Mouse (Mus musculus): Measurements from ENCODE around the gene Mrnip.

Mrnip gene

DNA sequence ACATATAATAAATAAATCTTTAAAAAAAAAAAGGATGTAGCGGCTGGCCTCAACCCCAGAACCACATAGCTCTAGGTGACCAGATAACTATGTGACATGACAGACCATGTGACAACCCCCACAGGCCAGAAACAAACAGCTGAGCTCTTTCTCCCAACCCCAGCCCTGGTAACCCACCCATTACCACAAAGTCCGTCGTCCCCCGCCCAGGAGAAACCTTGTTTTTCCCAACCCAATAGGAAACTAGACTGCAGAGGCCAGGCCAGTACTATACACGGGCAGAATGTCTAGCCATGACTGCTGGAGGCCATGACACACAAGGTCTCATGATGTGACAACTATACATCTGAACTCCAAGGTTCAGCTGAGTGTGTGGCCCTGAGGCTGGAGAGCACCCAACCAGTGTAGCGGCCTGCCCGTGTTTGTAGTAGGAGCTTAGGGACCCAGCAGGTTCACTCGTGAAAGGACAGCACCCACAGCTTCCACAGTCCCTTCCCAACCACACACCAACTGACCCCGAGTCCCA, 29.1 kb downstream of the Mrnip start:
- DNase-seq (ENCODE audit: low spot score) = no peak

DNA sequence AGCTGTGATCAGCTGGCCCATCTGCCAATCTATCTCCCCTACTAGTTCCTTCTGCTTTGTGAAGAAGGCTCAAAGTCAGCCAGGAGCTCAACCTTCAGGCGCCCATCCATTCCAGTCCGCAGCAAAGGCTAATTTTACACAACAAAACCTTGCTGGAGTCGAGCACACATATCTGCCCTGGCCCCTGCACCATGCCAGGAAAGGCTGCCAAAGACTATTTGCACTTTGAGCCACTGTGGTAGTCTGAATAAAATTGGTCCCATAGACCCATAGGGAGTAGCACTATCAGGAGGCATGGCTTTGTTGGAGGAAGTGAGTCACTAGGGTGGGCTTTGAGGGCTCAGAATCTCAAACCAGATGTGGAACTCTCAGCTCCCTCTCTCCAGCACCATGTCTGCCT, 31.2 kb downstream of the Mrnip start:
- DNase-seq (ENCODE audit: low spot score) = no peak

DNA sequence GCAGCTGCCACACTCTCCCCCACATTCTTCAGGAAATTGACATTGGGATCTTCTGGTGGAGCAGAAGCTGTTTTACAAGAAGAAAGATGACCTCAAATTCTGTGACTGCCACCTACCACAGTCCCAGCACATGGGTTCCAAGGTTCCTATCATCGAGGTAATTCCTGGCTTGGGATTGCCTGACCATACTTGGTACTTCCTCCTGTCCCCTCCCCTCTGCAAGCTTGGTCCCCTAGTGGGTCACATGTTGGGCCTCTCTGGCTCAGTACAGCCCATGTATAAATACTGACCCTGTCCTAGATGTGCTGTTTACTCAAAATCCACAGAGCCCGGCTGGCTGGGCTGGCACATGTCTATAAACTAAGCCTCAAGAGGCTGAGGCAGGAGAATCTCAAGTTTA, 31.8 kb downstream of the Mrnip start:
- DNase-seq (ENCODE audit: low spot score) = no peak

DNA sequence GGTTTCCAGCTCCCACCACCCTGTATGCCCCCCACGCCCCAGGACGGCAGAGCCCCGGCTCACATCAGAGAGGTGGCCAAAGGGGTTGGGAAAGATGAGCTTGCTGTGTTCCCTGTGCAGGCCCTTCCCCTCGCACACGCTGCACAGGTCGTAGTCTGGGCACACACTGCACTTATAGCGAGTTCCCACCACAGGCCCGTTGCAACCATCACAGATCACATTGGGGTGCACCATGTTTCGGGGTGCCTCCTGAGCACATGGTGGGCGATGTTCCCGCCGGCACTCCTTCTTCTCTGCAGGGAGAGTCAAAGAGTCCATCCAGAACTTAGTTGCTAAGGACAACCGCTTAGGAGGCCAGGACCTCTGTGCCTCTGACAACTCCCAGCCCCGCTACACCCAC, 33.1 kb downstream of the Mrnip start:
- DNase-seq (ENCODE audit: low spot score) = no peak

DNA sequence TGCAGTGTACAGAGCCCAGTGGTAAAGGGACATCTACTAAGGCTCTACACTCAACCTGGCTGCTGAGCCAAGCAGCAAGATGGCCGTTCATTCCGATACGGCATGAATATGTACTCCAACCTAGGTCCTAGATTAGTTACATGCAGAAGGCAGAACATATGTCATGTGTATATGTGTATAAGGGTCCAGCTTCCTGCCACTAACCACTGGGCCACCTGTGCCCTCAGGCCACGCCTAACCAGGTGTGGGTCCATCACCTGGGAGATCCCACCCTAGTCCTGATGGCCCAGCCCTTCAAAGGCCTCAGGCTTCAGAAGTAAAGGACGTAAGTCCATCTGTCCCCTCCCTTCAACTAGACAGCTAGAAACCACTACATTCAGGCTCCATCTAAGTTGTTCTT, 33.8 kb downstream of the Mrnip start:
- DNase-seq (ENCODE audit: low spot score) = no peak

DNA sequence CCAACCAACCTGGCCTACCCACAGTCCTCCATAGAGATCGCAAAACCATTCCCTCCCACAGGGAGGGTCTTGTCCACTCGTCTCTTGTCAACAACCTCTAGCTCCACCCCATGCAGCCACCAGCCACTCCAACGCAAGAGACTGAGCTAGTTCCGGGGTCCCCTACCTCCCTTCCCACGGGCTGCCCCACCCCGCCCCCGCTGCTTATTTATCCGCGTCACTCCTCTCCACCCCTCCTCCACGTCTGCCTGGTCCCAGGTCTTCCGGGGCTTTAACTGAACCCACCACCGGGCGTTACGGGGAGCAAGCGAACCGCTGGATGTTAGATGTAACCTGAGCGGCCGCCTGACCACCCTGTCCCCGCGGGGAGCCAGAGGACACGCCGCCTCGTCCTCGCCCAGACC, 35.9 kb downstream of the Mrnip start:
- DNase-seq (ENCODE audit: low spot score) = peak; percentile 82

DNA sequence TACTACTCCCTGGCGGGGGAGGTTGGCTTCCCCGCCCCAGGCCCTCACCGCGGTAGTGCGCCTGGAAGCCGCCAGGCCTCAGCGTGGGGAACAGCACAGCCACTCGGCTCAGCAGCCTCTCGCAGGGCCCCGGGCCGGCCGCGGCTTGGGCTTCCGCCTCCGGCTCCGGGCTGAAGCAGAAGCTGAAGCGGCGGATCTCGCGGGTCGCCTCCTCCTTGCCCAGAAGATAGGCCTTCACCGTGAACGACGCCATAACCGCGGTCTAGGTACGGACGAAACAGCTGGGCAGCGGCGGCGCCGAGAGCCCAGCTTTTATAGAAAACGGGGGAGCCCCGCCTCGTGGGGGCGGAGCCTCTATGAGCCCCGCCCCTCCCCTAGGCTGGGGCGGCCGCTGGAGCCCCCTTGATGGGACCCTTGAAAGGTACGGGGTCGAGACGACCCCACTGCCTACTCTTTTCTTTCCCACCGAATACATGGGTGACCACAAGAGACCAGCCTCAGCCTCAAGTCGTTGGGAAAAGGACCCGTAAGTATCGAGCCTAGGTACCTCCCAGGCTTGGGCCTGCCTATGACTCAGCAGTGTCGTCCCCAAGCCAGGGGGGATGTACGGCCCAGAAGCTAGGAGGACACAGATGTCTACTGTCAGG, 36.4 kb downstream of the Mrnip start, which contains the start of the genes Sqstm1 and Mgat4b:
Gene Sqstm1 (minus strand): TSS at position 323 of the 647 bp plus-strand sequence.
Gene Mgat4b (plus strand): TSS at position 386 of the 647 bp plus-strand sequence.
- peak; percentile 77 for DNase-seq (ENCODE audit: low spot score)

DNA sequence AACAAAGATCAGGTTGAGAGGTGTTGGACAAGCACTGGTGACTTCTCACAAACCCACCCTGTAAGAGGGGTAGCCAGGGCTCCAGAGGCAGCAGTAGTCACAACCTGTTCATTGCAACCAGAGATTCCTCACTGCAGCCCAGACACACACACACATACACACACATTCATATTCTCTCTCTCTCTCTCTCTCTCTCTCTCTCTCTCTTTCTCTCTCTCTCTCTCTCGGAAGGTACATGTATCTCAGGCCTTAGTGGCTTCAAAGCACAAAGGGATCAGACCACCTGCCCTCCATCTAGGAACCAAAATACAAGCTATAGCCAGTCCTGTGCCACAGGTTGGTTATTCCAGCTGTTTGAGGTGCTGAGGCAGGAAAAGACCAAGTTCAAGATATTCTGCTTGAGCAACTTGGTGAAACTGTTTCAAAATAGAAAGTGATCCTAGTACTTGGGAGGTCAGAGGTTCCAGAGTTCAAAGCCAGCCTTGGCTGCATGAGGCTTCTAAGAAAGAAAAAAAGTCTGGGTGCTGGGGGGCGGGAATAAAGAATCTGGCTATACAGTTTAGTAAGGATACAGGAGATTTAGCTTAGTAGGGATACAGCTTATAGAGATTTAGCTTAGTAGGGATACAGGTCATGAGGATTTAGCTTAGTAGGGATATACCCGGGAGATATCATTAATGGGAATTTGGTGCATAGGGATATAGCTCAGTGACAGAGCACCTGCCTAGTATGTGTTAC, 37.2 kb downstream of the Mrnip start:
- DNase-seq (ENCODE audit: low spot score) = no peak

DNA sequence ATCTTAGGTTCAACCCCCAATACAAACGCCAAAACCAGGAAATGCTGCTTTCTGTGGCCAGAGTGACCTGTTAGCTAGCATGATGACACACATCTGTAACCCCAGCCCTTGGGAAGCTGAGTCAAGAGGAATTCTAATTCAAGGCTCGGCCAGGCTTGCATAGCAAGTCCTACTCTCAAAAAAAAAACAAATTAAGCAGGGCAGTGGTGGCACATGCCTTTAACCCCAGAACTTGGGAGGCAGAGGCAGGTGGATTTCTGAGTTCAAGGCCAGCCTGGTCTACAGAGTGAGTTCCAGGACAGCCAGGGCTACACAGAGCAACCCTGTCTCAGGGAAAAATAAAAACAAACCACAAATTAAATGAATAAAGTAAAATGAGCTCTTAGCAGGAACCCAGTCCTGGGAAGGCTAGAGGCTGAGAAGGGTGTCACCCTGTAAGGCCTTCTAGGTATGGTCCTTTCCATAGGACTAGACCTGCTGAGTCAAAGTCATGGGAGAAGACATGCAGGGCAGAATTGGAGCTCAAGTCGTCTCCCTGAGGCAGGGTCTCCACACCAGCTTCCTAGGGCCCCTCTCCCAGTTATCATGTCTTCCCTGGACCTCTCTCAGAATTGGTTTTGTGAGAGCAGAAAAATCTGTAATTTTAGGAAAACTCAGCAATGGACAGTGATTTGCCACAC, 38.0 kb downstream of the Mrnip start:
- DNase-seq (ENCODE audit: low spot score) = no peak

DNA sequence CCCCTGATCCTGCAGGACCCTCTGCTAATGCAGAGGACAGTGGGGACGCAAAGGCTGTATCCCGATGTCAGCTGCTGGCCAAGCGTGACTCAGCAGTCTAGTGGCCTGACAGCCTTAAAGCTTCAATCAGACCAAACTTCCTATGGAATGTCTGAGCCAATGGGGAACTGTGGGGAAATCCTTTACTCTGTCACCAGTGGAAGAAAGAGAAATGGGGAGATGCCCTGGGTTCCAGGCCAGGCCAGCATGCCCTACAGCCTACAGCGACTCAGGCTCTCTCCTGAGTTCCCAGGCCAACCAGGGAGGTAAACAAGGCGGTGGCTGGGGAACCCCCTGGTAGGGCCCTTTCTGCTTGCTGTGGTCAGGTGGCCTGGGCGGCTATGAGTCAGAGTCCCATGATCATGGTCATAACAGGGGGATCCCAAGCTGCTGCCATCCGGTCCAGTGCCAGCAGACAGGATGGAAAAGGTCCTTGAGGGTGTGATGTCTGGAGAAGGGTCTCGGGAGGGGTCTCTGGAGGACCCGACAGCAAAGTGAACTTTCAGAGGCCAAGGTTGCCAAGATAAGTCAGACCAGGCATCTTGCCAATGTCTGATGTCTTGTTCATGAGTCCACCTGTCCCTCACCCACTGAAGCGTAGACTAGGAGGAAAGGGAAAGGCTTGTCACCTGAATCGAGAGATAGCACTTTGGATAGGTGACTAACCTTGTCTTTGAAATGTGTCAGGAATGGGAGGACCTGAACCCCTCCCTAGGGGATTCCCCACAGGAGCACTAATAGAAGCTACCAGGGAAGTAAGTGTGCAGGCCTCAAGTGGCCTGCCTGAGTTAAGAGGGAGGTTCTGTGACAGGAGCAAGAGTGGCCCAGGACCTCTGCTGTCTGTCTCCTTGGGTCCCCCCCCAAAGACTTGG, 38.9 kb downstream of the Mrnip start:
- DNase-seq (ENCODE audit: low spot score) = no peak

DNA sequence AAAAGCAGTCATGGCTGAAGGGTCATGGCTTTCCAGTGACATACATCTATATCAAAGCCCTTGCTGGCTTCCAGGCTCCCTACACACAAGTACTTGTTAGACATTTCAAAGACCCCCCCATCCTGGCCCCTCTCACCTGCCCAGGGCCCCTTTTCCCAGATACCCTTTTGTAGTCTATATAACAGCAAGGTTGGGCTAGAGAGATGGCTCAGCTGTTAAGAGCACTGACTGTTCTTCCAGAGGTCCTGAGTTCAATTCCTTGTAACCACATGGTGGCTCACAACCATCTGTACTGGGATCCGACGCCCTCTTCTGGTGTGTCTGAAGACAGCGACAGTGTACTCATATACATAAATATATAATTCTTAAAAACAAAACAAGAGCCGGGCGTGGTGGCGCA, 40.4 kb downstream of the Mrnip start:
- no peak for DNase-seq (ENCODE audit: low spot score)

DNA sequence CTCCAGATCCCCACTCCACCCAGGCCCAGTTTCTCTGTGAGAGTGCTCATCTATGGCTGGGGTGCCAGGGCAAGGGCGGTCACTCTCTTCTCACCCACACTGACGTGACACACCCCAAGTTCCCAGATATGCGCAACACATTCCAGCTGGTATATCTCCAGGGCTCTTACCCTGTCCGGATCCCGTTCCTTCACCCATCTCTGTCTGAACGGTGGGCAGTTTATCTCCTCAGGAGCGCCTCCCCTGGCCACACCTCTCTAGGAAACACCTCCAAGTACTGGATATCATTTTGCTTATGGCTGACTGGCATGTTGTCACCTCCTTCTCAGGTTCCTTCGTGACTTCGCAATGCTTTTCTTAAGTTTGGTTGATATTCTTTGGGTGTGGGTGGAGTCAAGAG, 41.4 kb downstream of the Mrnip start:
- no peak for DNase-seq (ENCODE audit: low spot score)

DNA sequence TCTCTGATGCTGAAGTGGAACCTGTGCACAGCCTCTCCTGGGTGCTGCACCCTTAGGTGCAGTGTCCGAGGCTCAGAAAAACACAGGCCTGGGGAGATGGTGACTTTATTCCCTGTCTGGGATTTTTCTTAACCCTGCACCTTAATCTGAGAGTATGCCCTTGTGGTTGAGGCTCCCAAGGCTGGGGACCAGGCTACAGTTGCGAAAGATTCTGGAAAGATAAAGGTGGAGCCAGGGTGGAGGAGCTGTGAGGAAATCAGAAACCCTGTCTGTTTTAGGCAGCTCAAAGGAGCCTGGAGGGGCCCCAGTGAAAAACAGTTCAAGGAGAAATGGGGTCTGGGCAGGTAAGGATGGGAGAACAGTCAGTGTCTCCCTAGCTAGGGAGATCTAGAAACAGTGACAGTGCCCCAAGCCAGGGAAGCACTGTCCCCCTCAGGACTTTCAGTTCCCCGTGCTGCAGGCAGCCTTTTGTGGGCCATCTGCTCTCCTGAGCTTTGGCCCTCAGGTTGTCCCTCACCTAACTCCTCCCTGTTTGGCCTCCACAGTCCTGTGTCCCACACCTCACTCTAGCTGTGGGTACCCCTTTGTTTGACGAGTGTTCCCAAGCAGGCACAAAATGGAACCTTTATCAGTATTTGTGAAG, 42.6 kb downstream of the Mrnip start:
- no peak for DNase-seq (ENCODE audit: low spot score)

DNA sequence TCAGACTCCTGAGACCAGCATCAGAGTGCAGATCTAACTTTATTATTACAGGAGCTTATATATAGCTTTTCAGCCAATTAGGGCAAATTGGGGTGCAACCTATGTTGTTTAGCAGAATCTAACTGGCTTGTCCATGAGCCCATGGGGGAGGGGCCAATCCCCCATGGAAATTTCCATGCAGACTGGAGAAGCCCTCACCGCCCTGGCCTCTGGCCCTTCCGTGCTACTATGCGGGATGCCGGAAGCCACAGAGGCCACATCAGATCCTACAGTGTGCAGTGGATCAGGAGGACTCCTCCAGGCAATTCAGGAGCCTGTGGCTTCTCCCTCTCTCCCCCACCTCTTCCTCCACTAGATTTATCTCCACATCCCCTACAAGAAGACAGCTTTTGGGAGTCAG, 43.6 kb downstream of the Mrnip start:
- DNase-seq (ENCODE audit: low spot score) = no peak

DNA sequence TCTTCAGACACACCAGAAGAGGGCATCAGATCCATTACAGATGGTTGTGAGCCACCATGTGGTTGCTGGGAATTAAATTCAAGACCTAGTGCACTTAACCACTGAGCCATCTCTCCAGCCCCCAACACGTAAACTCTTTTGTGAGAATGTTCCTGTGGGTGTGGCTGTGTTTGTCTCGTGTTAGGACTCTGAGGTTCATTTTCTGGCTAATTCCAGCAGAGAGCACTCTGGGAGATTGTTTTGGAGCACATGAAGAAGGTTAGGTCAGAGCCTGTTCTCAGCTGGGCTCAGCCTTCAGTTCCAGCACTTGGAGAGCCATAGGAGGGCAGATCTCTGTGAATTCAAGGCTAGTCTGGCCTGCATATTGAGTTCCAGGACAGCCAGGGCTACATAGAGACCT, 45.6 kb downstream of the Mrnip start:
- DNase-seq (ENCODE audit: low spot score) = no peak

DNA sequence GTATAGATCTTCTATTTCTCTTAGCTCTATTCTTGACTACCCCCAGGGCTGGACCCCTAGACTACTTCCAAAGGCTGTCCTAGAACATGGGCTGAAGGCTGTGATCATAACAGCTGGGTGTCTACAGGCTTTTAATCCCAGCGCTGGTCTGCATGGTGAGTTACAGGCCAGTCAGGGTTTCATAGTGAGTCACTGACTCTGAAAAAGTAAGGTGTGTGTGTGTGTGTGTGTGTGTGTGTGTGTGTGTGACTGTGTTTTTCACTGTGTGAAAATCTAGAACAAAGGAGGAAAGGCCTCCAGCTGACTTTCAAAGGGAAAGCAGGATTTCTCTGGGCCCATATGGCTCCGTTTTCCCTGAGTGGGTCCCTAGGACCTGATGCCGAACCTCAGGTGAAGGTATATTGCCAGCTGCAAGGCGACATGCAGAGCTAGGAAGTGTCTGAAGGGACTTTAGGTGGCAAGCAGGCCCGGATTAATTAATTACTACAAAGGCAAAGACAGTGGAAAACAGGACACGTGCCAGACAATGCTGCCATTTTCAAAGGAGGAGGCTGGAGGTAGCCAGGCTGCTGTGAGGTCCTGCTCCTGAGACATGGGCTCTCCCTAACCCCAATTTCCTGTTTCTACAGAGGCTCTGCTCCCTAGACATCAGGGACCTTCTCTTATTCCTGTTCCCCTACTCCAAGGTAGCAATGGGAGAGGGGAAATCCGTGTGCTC, 48.5 kb downstream of the Mrnip start:
- no peak for DNase-seq (ENCODE audit: low spot score)

DNA sequence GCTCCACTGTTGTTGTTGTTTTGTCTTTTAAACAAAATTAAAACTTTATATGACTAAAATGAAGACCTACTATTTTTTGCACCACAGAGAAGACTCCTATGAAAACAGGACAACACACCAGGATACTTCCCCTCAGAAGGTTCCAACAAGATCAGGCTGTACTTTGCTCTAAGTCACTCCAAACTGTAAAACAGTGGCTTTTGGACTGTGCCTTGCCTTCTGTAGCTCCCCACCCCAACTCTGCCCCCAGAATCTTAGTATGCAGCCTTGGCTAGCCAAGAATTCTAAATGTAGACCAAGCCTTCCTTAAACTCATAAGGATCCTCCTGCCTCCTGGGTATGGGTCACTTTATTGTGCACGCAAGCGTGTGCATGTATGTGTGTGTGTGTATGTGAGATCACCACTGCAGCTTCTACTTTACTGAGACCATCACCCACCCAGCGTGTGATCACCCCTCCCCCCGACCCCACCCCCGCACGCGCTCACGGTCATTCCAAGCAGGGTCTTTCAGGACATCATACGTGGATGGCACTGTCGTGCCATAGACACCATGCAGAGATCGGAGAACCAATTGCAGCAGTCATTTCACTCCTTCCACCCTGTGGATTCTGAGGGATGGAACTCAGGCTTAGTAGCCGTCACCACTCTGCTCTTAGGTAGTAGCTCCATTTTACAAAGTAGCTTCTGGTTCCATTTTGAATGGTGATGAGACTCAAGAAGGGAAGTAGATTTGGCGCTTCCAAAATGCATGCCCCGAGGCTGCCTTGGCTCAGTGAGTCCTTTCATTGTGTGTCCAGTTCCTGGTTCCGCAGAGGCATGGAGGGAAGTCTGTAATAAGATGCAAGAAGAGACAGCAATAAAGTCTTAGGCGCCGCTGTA, 49.8 kb downstream of the Mrnip start:
- no peak for DNase-seq (ENCODE audit: low spot score)

DNA sequence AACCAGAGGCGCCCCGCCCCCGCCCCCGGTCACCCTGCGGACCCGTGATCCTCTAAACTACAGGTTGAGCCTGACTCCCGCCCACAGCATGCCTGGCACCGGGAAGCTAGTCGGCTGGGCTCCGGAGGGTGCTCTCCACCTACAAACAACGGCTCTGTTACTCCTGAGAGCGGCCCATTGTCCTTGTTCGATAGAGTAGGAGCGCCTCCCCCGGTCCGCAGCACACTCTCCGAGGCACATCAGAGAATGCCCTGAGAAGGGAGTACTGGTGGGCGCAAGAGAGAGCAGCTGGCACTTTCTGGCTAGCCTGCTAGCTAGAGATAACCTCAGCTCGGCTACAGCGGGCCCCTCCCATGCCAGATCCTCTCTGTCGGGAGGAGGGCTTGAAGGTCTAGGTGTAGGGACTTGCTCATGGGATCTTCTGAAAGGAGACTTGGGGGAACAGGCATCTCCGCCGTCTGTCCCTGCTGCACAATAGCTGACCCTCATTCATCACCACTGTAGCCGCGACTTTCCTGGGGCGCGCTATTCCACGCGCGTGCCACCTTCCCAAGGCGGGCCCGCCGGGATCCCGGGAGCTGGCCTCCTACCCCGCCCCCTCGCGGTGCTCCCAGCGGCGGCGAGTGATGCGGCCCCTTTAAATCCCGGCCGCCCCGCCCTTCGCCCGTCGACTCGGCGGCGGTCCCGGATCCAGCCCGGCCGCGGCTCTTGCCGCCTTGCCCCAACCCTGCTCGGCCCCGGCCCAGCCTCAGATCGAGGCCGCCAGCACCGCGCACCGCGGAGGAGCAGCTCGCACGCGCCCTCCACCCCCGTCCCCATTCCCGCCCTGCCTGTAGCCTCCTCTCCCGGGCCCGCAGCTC, 50.7 kb downstream of the Mrnip start:
- DNase-seq (ENCODE audit: low spot score) = no peak
